ENCODE assay signal across 9 mouse cellular contexts in the genomic region with DNA sequence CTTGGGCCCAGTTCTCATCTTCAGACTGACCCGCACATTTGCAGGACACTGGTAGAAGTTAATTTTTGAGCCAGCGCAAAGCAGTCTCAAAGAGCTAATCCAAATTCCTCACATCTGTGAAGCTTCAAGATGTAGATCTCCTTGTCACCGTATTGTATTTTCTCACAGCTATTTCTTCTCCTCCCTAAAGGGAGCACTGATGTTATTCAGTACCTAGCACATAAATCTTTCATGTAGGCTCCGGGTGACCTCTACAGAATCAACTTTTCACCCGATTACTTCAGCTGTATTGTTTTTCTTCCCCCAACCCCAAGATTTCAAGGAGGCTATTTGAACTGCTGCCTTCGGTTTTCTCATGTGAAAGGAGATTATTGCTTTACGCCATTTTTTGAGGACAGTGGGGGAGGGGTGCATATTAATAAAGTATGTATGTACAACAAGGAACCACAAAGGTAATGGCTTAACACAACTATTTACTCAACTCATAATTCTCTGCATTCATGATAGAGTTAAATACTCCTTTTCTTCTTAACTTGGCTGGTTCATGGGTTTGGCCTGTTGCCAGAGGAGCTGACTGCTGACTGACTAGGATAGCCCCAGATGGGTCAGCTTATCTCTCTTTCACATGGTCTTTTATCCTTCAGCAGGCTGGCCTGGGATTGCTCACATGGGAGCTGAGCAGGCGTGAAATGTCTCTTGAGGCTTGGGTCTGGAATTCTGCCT.
DNase-seq lines count a peak whose midpoint lies in the region; ATAC-seq and TF ChIP-seq lines count a peak whose summit lies in the region.
"Had no signal": no experiment of that assay in that cellular context is flagged by ENCODE, and none has a peak within 500 bp of the region (broad histone marks: within the 10 kb centered on the region; RNA-seq: fewer than 3 reads in every experiment).

No protein-coding gene starts in this region.

- 0 out of 2 replicates have a peak, but pooled peaks cover 4% of the 10 kb centered on the region for H3K4me1 ChIP-seq in lung, embryonic 15.5 days
- H3K4me1 ChIP-seq in lung, adult 2 months (ENCODE audit: control insufficient read depth, insufficient read depth, low read length) = no peaks in the 10 kb centered on the region
- peaks cover 6% of the 10 kb centered on the region; the same call in 1 of the 2 replicates for H3K4me1 ChIP-seq in limb, embryonic 13.5 days

- WGBS in lung, embryonic 15.5 days = 51% methylated on average over 8 of the region's 8 CpGs
- 69% methylated on average over 8 of the region's 8 CpGs for WGBS in lung, adult 2 months
- 49% methylated on average over 8 of the region's 8 CpGs for WGBS in limb, embryonic 13.5 days

- no peak for DNase-seq in lung, adult 2 months
- peak; percentile 7 to 8 for DNase-seq in adrenal gland, postnatal 4 days (ENCODE audit: low spot score in 2 of 2)
- peak; percentile 2 for DNase-seq in heart, adult 8-10 months (ENCODE audit: low spot score)
- DNase-seq in left cerebral cortex, adult 18-20 months (ENCODE audit: low spot score in 2 of 2) = no peak
- no peak for DNase-seq in spleen, adult 18-20 months
- DNase-seq in right cerebral cortex, postnatal 25 days = no peak

- no peak overlapping the region for H3K4me2 ChIP-seq in lung, embryonic 15.5 days
- H3K4me2 ChIP-seq in limb, embryonic 13.5 days (replicated peaks) = no peak overlapping the region

- no peaks in the 10 kb centered on the region for H3K36me3 ChIP-seq in lung, embryonic 15.5 days
- no peaks in the 10 kb centered on the region for H3K36me3 ChIP-seq in limb, embryonic 13.5 days

- H3K9me3 ChIP-seq in lung, embryonic 15.5 days = no peaks in the 10 kb centered on the region
- H3K9me3 ChIP-seq in limb, embryonic 13.5 days = no peaks in the 10 kb centered on the region

- no peak overlapping the region for H3K9ac ChIP-seq in lung, embryonic 15.5 days
- H3K9ac ChIP-seq in limb, embryonic 13.5 days = no peak overlapping the region

- H3K27ac ChIP-seq in lung, embryonic 15.5 days = no peak overlapping the region
- no peak overlapping the region for H3K27ac ChIP-seq in limb, embryonic 13.5 days
- H3K27ac ChIP-seq: heart, adult 2 months had no signal

- no peaks in the 10 kb centered on the region for H3K27me3 ChIP-seq in lung, embryonic 15.5 days
- H3K27me3 ChIP-seq in limb, embryonic 13.5 days = no peaks in the 10 kb centered on the region

- no peak for TF ChIP-seq CTCF in lung, adult 2 months (IDR thresholded peaks at IDR 0.05; ENCODE audit: insufficient read depth, low read length)

- peak; percentile 59; the same call in 1 of the 2 replicates for ATAC-seq in lung, embryonic 15.5 days (ENCODE audit: borderline replicate concordance, extremely low read depth, low FRiP score, low TSS enrichment)
- peak; percentile 84 for ATAC-seq in limb, embryonic 13.5 days (ENCODE audit: low FRiP score, low read depth)

- H3K4me3 ChIP-seq in lung, embryonic 15.5 days = no peak overlapping the region
- H3K4me3 ChIP-seq in lung, adult 2 months (replicated peaks; ENCODE audit: extremely low read depth, low read depth, low read length) = no peak overlapping the region
- H3K4me3 ChIP-seq in limb, embryonic 13.5 days = no peak overlapping the region
- H3K4me3 ChIP-seq: heart, adult 2 months had no signal

- TF ChIP-seq POLR2A in lung, adult 2 months (IDR thresholded peaks at IDR 0.05; ENCODE audit: borderline replicate concordance, extremely low read depth, low read depth, low read length) = no peak

Comparison
In these comparisons a context has a peak if more than half of its experiments do, and no peak if none do; other contexts are left out.
1. DNase-seq: peak in adrenal gland, postnatal 4 days (2 of 2) and heart, adult 8-10 months (single experiment); none in lung, adult 2 months (single experiment), left cerebral cortex, adult 18-20 months (0 of 2), spleen, adult 18-20 months (0 of 2) and right cerebral cortex, postnatal 25 days (single experiment).